Mouse (Mus musculus) hindbrain, embryonic 12.5 days (tissue): ENCODE measurements around the gene Hmcn2. TPM values are rescaled to one million over a fixed set of nuclear protein-coding genes. Genes with fewer than 3 reads are reported as not detected.

Experiments used
- ATAC-seq: fragments of 200-750 bp; cut with Nextera tagmentation; 2 replicates; pipeline ENCODE4 v1.8.0; 2017; ENCODE audit warnings: moderate TSS enrichment; ENCODE audit not compliant: low FRiP score
- H3K27ac ChIP-seq: fragments of 300-500 bp; sonication (generic); 2 replicates; pipeline ENCODE4 v1.5.1; 2016; ENCODE audit warnings: mild to moderate bottlenecking
- H3K27me3 ChIP-seq: fragments of 300-500 bp; sonication (generic); 2 replicates; pipeline ENCODE4 v1.6.1; 2016; ENCODE audit warnings: mild to moderate bottlenecking
- H3K36me3 ChIP-seq: fragments of 300-500 bp; sonication (generic); 2 replicates; pipeline ENCODE4 v1.6.1; 2016; ENCODE audit warnings: mild to moderate bottlenecking
- H3K4me1 ChIP-seq: fragments of 300-500 bp; sonication (generic); 2 replicates; pipeline ENCODE4 v1.6.1; 2016
- H3K4me2 ChIP-seq: fragments of 300-500 bp; sonication (generic); replicated peaks from 2 replicates; pipeline ENCODE4 v1.6.1; 2016; ENCODE audit warnings: mild to moderate bottlenecking
- H3K4me3 ChIP-seq: fragments of 300-500 bp; sonication (generic); 2 replicates; pipeline ENCODE4 v1.5.1; 2016; ENCODE audit warnings: mild to moderate bottlenecking
- H3K9ac ChIP-seq: fragments of 300-500 bp; sonication (generic); 2 replicates; pipeline ENCODE4 v1.6.1; 2016; ENCODE audit warnings: mild to moderate bottlenecking, moderate library complexity
- H3K9me3 ChIP-seq: fragments of 300-500 bp; sonication (generic); replicated peaks from 2 replicates; pipeline ENCODE4 v1.6.1; 2016; ENCODE audit warnings: mild to moderate bottlenecking
- WGBS: fragments of 180-500 bp; shearing (Covaris S2); methylation state at CpG from one replicate; pipeline ENCODE4 v1.1.7; 2016; 5-methylcytosine and 5-hydroxymethylcytosine counted together
- polyA plus RNA-seq: library from polyadenylated mRNA; unstranded; fragments of >200 nt; fragmentation: Nextera tagmentation; extraction: Ambion mirVana; gene quantifications from 2 replicates; pipeline ENCODE4 v1.2.1, GENCODE M21; 2016

Hmcn2 gene
- polyA plus RNA-seq, 1 experiment from 2014 or later, result 0.30 TPM

GRCm38 (mm10) chr2:31463696-31464528 lies 149.7 kb downstream of the Hmcn2 start:
- Histone ChIP-seq H3K9me3 (no peaks in the 10 kb centered on the region), H3K27me3 (peaks cover 76% of the 10 kb centered on the region), H3K4me1 (peaks cover 6% of the 10 kb centered on the region), H3K4me2 (no peak overlapping the region), H3K4me3 (no peak overlapping the region), H3K36me3 (no peaks in the 10 kb centered on the region), H3K9ac (no peak overlapping the region), H3K27ac (no peak overlapping the region)
- whole genome bisulfite sequencing, result 51% methylated on average over 8 of the region's 8 CpGs
- no peak for ATAC-seq

GRCm38 (mm10) chr2:31464529-31464910 lies 150.3 kb downstream of the Hmcn2 start:
- Histone ChIP-seq H3K4me3 (no peak overlapping the region), H3K4me1 (peaks cover 7% of the 10 kb centered on the region), H3K27me3 (peaks cover 76% of the 10 kb centered on the region), H3K36me3 (no peaks in the 10 kb centered on the region), H3K4me2 (no peak overlapping the region), H3K27ac (no peak overlapping the region), H3K9me3 (no peaks in the 10 kb centered on the region), H3K9ac (no peak overlapping the region)
- 72% methylated on average over 6 of the region's 6 CpGs for WGBS
- ATAC-seq, result no peak

GRCm38 (mm10) chr2:31467457-31467856 lies 153.2 kb downstream of the Hmcn2 start:
- no peak for ATAC-seq
- WGBS, result 80% methylated on average over 1 of the region's 1 CpGs
- H3K27me3 ChIP-seq, result peaks cover 79% of the 10 kb centered on the region

GRCm38 (mm10) chr2:31468857-31469256 lies 154.6 kb downstream of the Hmcn2 start:
- Histone ChIP-seq H3K9me3 (no peaks in the 10 kb centered on the region), H3K36me3 (no peaks in the 10 kb centered on the region), H3K27ac (no peak overlapping the region), H3K4me3 (no peak overlapping the region), H3K27me3 (peaks cover 68% of the 10 kb centered on the region), H3K4me1 (peaks cover 14% of the 10 kb centered on the region), H3K4me2 (no peak overlapping the region), H3K9ac (no peak overlapping the region)
- ATAC-seq, result no peak
- 75% methylated on average over 7 of the region's 7 CpGs for WGBS

More at GRCm38 (mm10) chr2:31467457-31467856, 153.2 kb downstream of the Hmcn2 start:
- Histone ChIP-seq H3K9me3 (no peaks in the 10 kb centered on the region), H3K9ac (no peak overlapping the region), H3K27ac (no peak overlapping the region), H3K4me2 (no peak overlapping the region), H3K4me3 (no peak overlapping the region), H3K36me3 (no peaks in the 10 kb centered on the region), H3K4me1 (peaks cover 14% of the 10 kb centered on the region)

GRCm38 (mm10) chr2:31469480-31469879 lies 155.3 kb downstream of the Hmcn2 start:
- 28% methylated on average over 7 of the region's 7 CpGs for WGBS
- peak overlapping the region; percentile 87 for H3K4me2 ChIP-seq
- H3K27me3 ChIP-seq, result peaks cover 62% of the 10 kb centered on the region
- peaks cover 15% of the 10 kb centered on the region for H3K4me1 ChIP-seq
- ATAC-seq, result no peak
- no peaks in the 10 kb centered on the region for H3K9me3 ChIP-seq
- peak overlapping the region; percentile 51 for H3K9ac ChIP-seq
- H3K36me3 ChIP-seq, result no peaks in the 10 kb centered on the region
- peak overlapping the region; percentile 37 for H3K4me3 ChIP-seq
- no peak overlapping the region for H3K27ac ChIP-seq

- Histone ChIP-seq H3K9ac (peak within 1 kb of the TSS; percentile 51), H3K4me1 (peaks cover 18% of the 10 kb centered on the region), H3K36me3 (no peaks in the 10 kb centered on the region), H3K4me2 (peak within 1 kb of the TSS; percentile 87), H3K27ac (no peak within 1 kb of the TSS), H3K27me3 (peaks cover 57% of the 10 kb centered on the region), H3K4me3 (peak within 1 kb of the TSS; percentile 37), H3K9me3 (no peaks in the 10 kb centered on the region)
- under 1% methylated on average over 49 of the region's 49 CpGs for WGBS
- ATAC-seq, result 0 out of 2 replicates have a peak, but pooled peaks have one; percentile 43
Measured at GRCm38 (mm10) chr2:31469931-31470682, 155.9 kb downstream of the Hmcn2 start, which contains the start of gene Ass1. Ass1 (plus strand) TSS chr2:31470207.

- 10% methylated on average over 18 of the region's 19 CpGs for WGBS
- Histone ChIP-seq H3K4me2 (peak overlapping the region; percentile 87), H3K4me3 (peak overlapping the region; percentile 37), H3K4me1 (peaks cover 18% of the 10 kb centered on the region), H3K27me3 (peaks cover 59% of the 10 kb centered on the region), H3K36me3 (no peaks in the 10 kb centered on the region), H3K9me3 (no peaks in the 10 kb centered on the region), H3K9ac (no peak overlapping the region), H3K27ac (no peak overlapping the region)
- no peak for ATAC-seq
Measured at GRCm38 (mm10) chr2:31470683-31471385, 156.6 kb downstream of the Hmcn2 start.

- Histone ChIP-seq H3K27ac (no peak overlapping the region), H3K4me1 (peaks cover 23% of the 10 kb centered on the region), H3K36me3 (no peaks in the 10 kb centered on the region), H3K4me2 (no peak overlapping the region), H3K27me3 (peaks cover 57% of the 10 kb centered on the region), H3K9ac (no peak overlapping the region), H3K4me3 (no peak overlapping the region), H3K9me3 (no peaks in the 10 kb centered on the region)
- ATAC-seq, result no peak
- WGBS, result 43% methylated on average over 6 of the region's 6 CpGs
Measured at GRCm38 (mm10) chr2:31471611-31472010, 157.4 kb downstream of the Hmcn2 start.

GRCm38 (mm10) chr2:31472406-31473065 lies 158.3 kb downstream of the Hmcn2 start:
- H3K4me1 ChIP-seq, result peaks cover 23% of the 10 kb centered on the region
- 43% methylated on average over 10 of the region's 10 CpGs for WGBS
- no peak overlapping the region for H3K4me3 ChIP-seq
- H3K9ac ChIP-seq, result no peak overlapping the region
- no peak overlapping the region for H3K27ac ChIP-seq
- ATAC-seq, result no peak
- H3K9me3 ChIP-seq, result no peaks in the 10 kb centered on the region
- H3K4me2 ChIP-seq, result no peak overlapping the region
- H3K36me3 ChIP-seq, result no peaks in the 10 kb centered on the region
- peaks cover 58% of the 10 kb centered on the region for H3K27me3 ChIP-seq

GRCm38 (mm10) chr2:31473941-31474340 lies 159.7 kb downstream of the Hmcn2 start:
- Histone ChIP-seq H3K9me3 (no peaks in the 10 kb centered on the region), H3K4me1 (peaks cover 23% of the 10 kb centered on the region)

GRCm38 (mm10) chr2:31474686-31475085 lies 160.5 kb downstream of the Hmcn2 start:
- Histone ChIP-seq H3K9me3 (no peaks in the 10 kb centered on the region), H3K27me3 (peaks cover 53% of the 10 kb centered on the region), H3K36me3 (no peaks in the 10 kb centered on the region), H3K4me2 (no peak overlapping the region), H3K27ac (no peak overlapping the region), H3K9ac (no peak overlapping the region), H3K4me3 (no peak overlapping the region), H3K4me1 (peaks cover 20% of the 10 kb centered on the region)
- WGBS, result 50% methylated on average over 5 of the region's 5 CpGs
- ATAC-seq, result no peak

More at GRCm38 (mm10) chr2:31473941-31474340, 159.7 kb downstream of the Hmcn2 start:
- Histone ChIP-seq H3K4me3 (no peak overlapping the region), H3K36me3 (no peaks in the 10 kb centered on the region), H3K27me3 (peaks cover 54% of the 10 kb centered on the region), H3K4me2 (no peak overlapping the region), H3K9ac (no peak overlapping the region), H3K27ac (no peak overlapping the region)
- no peak for ATAC-seq
- WGBS, result 65% methylated on average over 4 of the region's 4 CpGs
